Mouse (Mus musculus) kidney, embryonic 15.5 days (tissue): ENCODE results near the gene Fzd5. TPM values are rescaled to one million over a fixed set of nuclear protein-coding genes. Genes with fewer than 3 reads are reported as not detected.

ENCODE experiments used
- ATAC-seq: fragments of 200-750 bp; cut with Nextera tagmentation; replicated peaks from 2 replicates; pipeline ENCODE4 v1.8.0; 2017; ENCODE audit warnings: moderate TSS enrichment; ENCODE audit not compliant: low FRiP score
- H3K27ac ChIP-seq: fragments of 300-500 bp; sonication (generic); 2 replicates; pipeline ENCODE4 v1.5.1; 2015; ENCODE audit warnings: mild to moderate bottlenecking, inconsistent platforms
- H3K27me3 ChIP-seq: fragments of 300-500 bp; sonication (generic); 2 replicates; pipeline ENCODE4 v1.6.1; 2015; ENCODE audit warnings: inconsistent platforms
- H3K36me3 ChIP-seq: fragments of 300-500 bp; sonication (generic); 2 replicates; pipeline ENCODE4 v1.6.1; 2015; ENCODE audit warnings: inconsistent platforms
- H3K4me1 ChIP-seq: fragments of 300-500 bp; sonication (generic); 2 replicates; pipeline ENCODE4 v1.6.1; 2015; ENCODE audit warnings: inconsistent platforms
- H3K4me2 ChIP-seq: fragments of 300-500 bp; sonication (generic); 2 replicates; pipeline ENCODE4 v1.6.1; 2015; ENCODE audit warnings: moderate library complexity, mild to moderate bottlenecking, inconsistent platforms
- H3K4me3 ChIP-seq: fragments of 300-500 bp; sonication (generic); replicated peaks from 2 replicates; pipeline ENCODE4 v1.5.1; 2015; ENCODE audit warnings: mild to moderate bottlenecking, inconsistent platforms
- H3K9ac ChIP-seq: fragments of 300-500 bp; sonication (generic); 2 replicates; pipeline ENCODE4 v1.6.1; 2015; ENCODE audit warnings: mild to moderate bottlenecking, inconsistent platforms
- H3K9me3 ChIP-seq: fragments of 300-500 bp; sonication (generic); replicated peaks from 2 replicates; pipeline ENCODE4 v1.6.1; 2016; ENCODE audit warnings: inconsistent platforms
- WGBS: fragments of 180-500 bp; shearing (Covaris S2); methylation state at CpG from one replicate; pipeline ENCODE4 v1.1.7; 2015; ENCODE audit warnings: mixed read lengths; 5-methylcytosine and 5-hydroxymethylcytosine counted together
- polyA plus RNA-seq: library from polyadenylated mRNA; unstranded; fragments of >200 nt; fragmentation: Nextera tagmentation; extraction: Ambion mirVana; gene quantifications from 2 replicates; pipeline ENCODE4 v1.2.1, GENCODE M21; 2015

The Fzd5 gene
- polyA plus RNA-seq, 1 experiment from 2014 or later: 2.2 TPM

DNA sequence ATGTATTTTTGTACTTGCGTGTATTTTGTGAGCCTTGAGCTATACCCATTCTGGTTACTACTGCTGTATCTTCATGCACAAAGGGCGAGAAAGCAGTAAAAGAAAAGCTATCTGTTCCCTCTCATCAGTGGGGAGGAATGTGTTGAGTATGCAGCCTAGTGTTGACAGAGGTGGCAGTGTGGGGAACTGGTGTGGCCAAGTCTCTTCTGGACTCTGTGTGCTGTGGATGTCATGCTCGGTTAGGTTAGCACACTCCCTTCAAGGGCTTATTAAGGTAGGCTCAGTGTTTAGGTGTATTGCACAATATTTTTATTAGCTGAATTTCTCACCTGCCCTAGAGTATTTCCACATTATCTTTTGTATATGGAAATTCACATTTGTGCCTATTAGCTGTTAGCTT lies 35.8 kb downstream of the Fzd5 start:
- Histone ChIP-seq H3K27me3 (no peaks in the 10 kb centered on the region), H3K9ac (no peak overlapping the region), H3K4me2 (no peak overlapping the region), H3K4me1 (no peaks in the 10 kb centered on the region), H3K27ac (no peak overlapping the region), H3K4me3 (no peak overlapping the region), H3K9me3 (no peaks in the 10 kb centered on the region), H3K36me3 (peaks cover 23% of the 10 kb centered on the region)
- ATAC-seq: peak; percentile 79; the same call in 1 of the 2 replicates
- WGBS: 67% methylated on average over 3 of the region's 3 CpGs

DNA sequence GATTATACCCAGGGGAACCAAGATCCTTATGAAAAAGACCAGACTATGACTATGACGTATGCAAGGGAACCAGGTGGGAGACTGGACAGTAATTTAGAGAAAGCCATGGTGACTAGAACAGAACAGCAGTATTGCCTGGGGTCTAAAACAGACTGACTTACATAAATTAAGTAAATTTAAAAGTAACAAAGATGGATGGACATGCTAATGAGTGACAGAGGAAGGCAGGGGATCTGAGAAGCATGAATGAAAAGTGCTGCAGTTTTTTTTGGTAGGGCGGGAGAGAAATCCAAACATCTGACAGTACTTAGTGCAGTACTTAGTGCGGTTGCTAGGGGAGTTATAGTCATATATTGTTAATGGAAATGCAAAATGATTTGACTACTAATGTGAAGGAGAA lies 42.4 kb downstream of the Fzd5 start:
- no peak overlapping the region for H3K9ac ChIP-seq
- WGBS: 90% methylated on average over 3 of the region's 3 CpGs

GRCm38 (mm10) chr1:64691581-64691980 lies 46.0 kb downstream of the Fzd5 start:
- H3K4me2 ChIP-seq: peak overlapping the region; percentile 65
- H3K27me3 ChIP-seq: no peaks in the 10 kb centered on the region
- peaks cover 25% of the 10 kb centered on the region for H3K4me1 ChIP-seq
- peak overlapping the region; percentile 73 for H3K27ac ChIP-seq
- no peaks in the 10 kb centered on the region for H3K36me3 ChIP-seq
- WGBS: 2% methylated on average over 9 of the region's 9 CpGs
- H3K9me3 ChIP-seq: no peaks in the 10 kb centered on the region
- H3K9ac ChIP-seq: peak overlapping the region; percentile 77
- no peak for ATAC-seq
- H3K4me3 ChIP-seq: peak overlapping the region; percentile 94

More for the DNA sequence above, 42.4 kb downstream of the Fzd5 start:
- no peaks in the 10 kb centered on the region for H3K27me3 ChIP-seq
- no peak for ATAC-seq
- no peak overlapping the region for H3K4me2 ChIP-seq
- H3K4me3 ChIP-seq: no peak overlapping the region
- H3K4me1 ChIP-seq: peaks cover 16% of the 10 kb centered on the region
- H3K36me3 ChIP-seq: no peaks in the 10 kb centered on the region
- H3K9me3 ChIP-seq: no peaks in the 10 kb centered on the region
- H3K27ac ChIP-seq: no peak overlapping the region

DNA sequence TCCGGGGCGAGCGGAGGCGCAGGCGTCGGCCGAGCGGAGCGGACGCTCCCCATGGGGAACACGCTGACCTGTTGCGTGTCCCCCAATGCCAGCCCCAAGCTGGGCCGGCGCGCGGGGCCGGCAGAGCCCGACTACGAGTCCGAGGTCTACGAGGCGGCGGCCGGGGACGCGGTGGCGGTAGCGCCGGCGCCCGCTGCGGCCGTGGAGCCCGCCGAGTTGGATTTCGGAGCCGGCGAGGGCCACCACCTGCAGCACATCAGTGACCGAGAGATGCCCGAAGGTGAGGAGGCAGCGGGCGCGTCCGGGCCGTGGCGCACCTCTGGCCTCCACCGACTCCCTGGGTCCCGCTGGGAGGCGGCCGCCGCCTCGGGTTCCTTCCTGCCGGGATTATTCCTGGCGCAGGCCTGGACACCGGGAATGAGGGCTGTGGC lies 46.4 kb downstream of the Fzd5 start:
- no peaks in the 10 kb centered on the region for H3K9me3 ChIP-seq
- peak overlapping the region; percentile 65 for H3K4me2 ChIP-seq
- peak overlapping the region; percentile 77 for H3K9ac ChIP-seq
- ATAC-seq: peak; percentile 23
- peak overlapping the region; percentile 94 for H3K4me3 ChIP-seq
- under 1% methylated on average over 53 of the region's 55 CpGs for WGBS
- no peaks in the 10 kb centered on the region for H3K36me3 ChIP-seq
- H3K27ac ChIP-seq: peak overlapping the region; percentile 73
- peaks cover 25% of the 10 kb centered on the region for H3K4me1 ChIP-seq
- H3K27me3 ChIP-seq: no peaks in the 10 kb centered on the region

GRCm38 (mm10) chr1:64690213-64691013 lies 47.1 kb downstream of the Fzd5 start, which contains the start of gene Ccnyl1:
Ccnyl1 (plus strand) TSS chr1:64690455.
- peak within 1 kb of the TSS; percentile 94 for H3K4me3 ChIP-seq
- under 1% methylated on average over 68 of the region's 71 CpGs for WGBS
- H3K36me3 ChIP-seq: no peaks in the 10 kb centered on the region
- peak; percentile 99 for ATAC-seq
- peak within 1 kb of the TSS; percentile 73 for H3K27ac ChIP-seq
- no peaks in the 10 kb centered on the region for H3K27me3 ChIP-seq
- peaks cover 25% of the 10 kb centered on the region for H3K4me1 ChIP-seq
- H3K4me2 ChIP-seq: peak within 1 kb of the TSS; percentile 74
- H3K9me3 ChIP-seq: no peaks in the 10 kb centered on the region
- H3K9ac ChIP-seq: peak within 1 kb of the TSS; percentile 77

DNA sequence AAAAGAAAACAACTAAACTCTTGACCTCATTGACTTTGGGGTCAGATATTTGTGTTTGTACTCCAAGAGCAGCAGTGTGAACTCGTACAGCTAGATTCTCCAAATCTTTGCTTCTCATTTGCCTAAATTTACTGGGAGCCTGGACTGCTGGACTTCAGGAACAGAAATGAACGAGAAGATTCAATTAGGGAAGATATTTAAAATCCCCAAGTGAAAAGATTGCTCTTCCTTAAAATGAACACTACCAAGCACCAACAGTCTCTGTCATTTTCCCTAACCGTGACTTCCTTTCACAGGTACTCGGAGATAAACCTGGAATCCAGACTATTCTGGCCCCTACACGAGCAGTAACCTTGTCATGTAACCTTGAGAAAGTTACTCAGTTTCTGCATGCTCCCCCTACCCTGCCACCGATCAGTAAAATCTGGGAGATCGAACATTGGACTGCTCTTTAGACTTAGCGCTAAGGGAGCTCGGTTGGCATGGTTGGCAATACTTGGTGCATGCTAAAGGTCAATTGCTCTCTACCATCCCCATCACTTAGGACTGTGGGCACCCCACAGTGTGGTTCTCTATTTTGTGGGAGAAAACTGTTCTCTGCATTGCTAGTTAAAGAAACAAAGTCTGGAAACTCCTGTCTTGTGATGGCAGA lies 47.9 kb downstream of the Fzd5 start:
- Histone ChIP-seq H3K36me3 (no peaks in the 10 kb centered on the region), H3K4me2 (peak overlapping the region; percentile 74), H3K27me3 (no peaks in the 10 kb centered on the region), H3K9me3 (no peaks in the 10 kb centered on the region), H3K9ac (peak overlapping the region; percentile 42), H3K4me3 (peak overlapping the region; percentile 94), H3K27ac (no peak overlapping the region), H3K4me1 (peaks cover 25% of the 10 kb centered on the region)
- 21% methylated on average over 9 of the region's 9 CpGs for WGBS
- no peak for ATAC-seq

DNA sequence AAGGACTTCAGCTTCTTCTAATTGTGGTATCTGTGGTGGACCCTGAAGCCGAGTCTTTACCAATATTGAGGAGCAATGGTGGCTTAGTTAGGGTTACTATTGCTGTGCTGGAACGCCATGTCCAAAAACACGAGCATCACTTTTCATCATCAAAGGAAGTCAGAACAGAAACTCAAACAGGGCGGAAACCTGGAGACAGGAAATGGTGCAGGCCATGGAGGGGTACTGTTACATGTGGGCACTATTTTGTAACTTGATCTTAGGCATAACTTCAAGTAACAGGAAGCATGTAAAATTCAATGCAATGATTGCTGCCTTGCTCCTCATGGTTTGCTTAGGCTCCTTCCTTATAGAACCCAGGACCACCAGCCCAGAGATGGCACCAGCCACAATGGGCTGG lies 49.5 kb downstream of the Fzd5 start:
- ATAC-seq: no peak
- peaks cover 24% of the 10 kb centered on the region for H3K4me1 ChIP-seq
- H3K4me2 ChIP-seq: no peak overlapping the region
- no peaks in the 10 kb centered on the region for H3K27me3 ChIP-seq
- H3K9me3 ChIP-seq: no peaks in the 10 kb centered on the region
- 60% methylated on average over 4 of the region's 4 CpGs for WGBS
- H3K36me3 ChIP-seq: no peaks in the 10 kb centered on the region
- no peak overlapping the region for H3K4me3 ChIP-seq
- no peak overlapping the region for H3K27ac ChIP-seq
- H3K9ac ChIP-seq: no peak overlapping the region

DNA sequence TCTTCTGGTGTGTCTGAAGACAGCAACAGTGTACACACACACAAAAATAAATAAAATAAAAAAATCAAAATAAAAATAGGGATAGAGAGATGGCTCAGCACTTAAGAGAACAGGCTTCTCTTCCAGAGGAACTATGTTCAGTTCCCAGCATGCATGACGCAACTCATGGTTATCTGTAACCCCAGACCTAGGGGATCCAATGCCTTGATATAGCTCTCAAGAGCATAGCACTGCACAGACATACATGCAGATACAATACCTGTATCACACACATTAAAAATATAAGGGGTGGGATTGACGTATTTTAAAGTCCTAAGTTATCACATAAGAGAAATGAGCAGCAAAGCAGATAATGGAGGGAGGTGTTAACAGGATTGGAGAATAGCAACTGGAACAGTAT lies 53.1 kb downstream of the Fzd5 start:
- Histone ChIP-seq H3K36me3 (no peaks in the 10 kb centered on the region), H3K9me3 (no peaks in the 10 kb centered on the region), H3K27me3 (no peaks in the 10 kb centered on the region), H3K9ac (no peak overlapping the region), H3K27ac (no peak overlapping the region), H3K4me3 (no peak overlapping the region), H3K4me1 (peaks cover 3% of the 10 kb centered on the region), H3K4me2 (no peak overlapping the region)
- no peak for ATAC-seq
- WGBS: 92% methylated on average over 2 of the region's 2 CpGs

GRCm38 (mm10) chr1:64683039-64683438 lies 54.5 kb downstream of the Fzd5 start:
- WGBS: 83% methylated on average over 3 of the region's 3 CpGs
- ATAC-seq: no peak
- no peaks in the 10 kb centered on the region for H3K36me3 ChIP-seq
- no peaks in the 10 kb centered on the region for H3K27me3 ChIP-seq
- no peaks in the 10 kb centered on the region for H3K4me1 ChIP-seq
- no peak overlapping the region for H3K4me3 ChIP-seq
- no peak overlapping the region for H3K9ac ChIP-seq
- H3K27ac ChIP-seq: no peak overlapping the region
- no peak overlapping the region for H3K4me2 ChIP-seq
- no peaks in the 10 kb centered on the region for H3K9me3 ChIP-seq

DNA sequence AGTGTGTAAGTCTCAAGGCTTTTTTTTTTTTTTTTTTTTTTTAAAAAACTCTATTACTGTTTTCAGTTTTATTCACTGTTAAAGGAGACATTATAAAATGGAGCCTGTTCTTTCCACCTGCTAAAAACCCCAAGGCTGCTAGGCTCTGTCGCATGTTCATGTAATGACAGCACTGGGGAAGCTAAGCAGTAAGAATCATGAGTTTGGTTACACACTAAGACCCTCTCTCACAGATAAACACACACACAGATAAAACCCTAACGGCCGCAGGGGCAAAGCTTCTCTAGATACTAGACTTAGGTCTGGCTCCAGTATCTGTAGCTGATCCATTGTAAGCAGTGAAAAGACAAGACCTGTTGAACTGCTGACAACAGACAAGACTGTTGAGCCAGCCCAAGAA lies 56.1 kb downstream of the Fzd5 start:
- 91% methylated on average over 3 of the region's 3 CpGs for WGBS
- Histone ChIP-seq H3K9me3 (no peaks in the 10 kb centered on the region), H3K4me2 (no peak overlapping the region), H3K27ac (no peak overlapping the region), H3K27me3 (no peaks in the 10 kb centered on the region), H3K4me1 (0 out of 2 replicates have a peak, but pooled peaks cover 2% of the 10 kb centered on the region), H3K9ac (no peak overlapping the region), H3K36me3 (no peaks in the 10 kb centered on the region), H3K4me3 (no peak overlapping the region)
- no peak for ATAC-seq
